Mouse (Mus musculus) naive thymus-derived CD4-positive, alpha-beta T cell, adult 2 months (primary cell): ENCODE results near the gene Cldn7.
"Not testable (repeated sequence)": the region's sequence is repeated elsewhere in the genome, so short reads cannot be mapped to it uniquely, and the experiment has no call there.

Source experiments
- DNase-seq: peaks from one replicate; pipeline ENCODE4 v3.0.0-alpha.2; 2011; ENCODE audit warnings: low read depth

The Cldn7 gene

DNA sequence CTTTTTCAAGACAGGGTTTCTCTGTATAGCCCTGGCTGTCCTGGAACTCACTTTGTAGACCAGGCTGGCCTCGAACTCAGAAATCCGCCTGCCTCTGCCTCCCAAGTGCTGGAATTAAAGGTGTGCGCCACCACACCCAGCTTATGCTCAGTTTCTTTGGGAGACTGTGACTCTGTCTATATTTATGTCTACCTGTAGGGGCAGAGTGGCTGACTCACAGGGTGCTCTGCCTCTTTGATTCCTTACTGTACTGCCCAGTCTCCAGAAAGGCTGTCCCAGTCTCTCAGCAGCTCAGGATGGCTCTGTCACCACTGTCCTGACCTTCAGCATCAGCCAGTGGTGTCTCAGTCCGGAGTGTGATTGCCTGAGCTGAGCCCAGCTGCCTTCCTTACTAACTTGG lies 9.0 kb upstream of the Cldn7 start:
- not testable (repeated sequence) for DNase-seq

DNA sequence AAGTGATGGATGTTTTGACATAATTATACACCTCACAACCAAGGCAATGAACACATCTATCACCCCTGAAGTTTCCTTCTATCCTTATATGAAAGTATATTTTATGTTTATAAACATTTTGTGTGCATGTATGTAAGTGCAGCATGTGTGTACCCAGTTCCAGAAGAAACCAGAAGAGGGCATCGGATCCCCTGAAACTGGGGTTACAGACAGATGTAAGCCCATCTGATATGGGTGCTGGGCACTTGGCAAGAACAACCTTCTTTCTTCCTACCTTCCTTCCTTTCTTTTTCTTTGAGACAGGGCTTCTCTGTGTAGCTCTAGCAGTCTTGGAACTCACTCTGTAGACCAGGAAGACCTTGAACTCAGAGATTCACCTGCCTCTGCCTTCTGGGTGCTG lies 8.4 kb upstream of the Cldn7 start:
- no peak for DNase-seq

DNA sequence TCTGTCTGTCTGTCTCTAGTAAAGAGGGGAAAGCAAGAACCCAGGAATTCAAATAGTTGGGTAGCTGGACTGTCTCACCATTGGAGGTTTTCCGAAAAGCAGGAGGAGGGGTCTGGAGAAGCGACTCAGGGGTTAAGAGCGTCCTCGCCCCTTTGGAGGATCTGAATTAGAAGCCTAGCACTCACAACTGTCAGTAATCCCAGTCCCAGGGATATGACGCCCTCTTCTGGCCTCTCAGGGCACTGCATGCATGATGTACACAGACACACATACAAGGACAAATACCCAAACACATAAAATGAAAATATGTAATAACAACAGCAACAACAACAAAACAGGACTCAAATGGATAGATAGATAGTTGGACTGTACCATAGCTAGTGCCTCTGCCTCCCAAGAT lies 4.0 kb upstream of the Cldn7 start:
- DNase-seq = peak; percentile 36

DNA sequence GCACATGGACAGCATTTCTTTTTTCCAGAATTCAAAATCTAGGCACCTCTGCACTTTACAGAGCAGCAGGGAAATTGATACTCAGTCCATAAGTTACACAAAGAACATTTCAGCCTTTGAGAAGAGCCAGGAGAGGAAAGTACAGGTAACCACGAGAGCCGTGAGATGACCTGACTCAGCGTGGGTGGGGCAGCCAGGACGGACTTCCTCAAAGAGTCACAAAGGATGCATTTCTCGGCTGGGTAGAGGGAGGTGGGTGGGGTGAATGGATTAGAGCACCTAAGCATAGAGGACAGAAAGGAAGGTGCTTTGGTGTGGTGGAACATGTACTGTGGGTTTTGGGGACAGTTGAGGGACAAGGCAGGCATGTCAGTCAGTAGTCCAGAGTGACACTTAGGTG lies 2.7 kb upstream of the Cldn7 start:
- DNase-seq = no peak

DNA sequence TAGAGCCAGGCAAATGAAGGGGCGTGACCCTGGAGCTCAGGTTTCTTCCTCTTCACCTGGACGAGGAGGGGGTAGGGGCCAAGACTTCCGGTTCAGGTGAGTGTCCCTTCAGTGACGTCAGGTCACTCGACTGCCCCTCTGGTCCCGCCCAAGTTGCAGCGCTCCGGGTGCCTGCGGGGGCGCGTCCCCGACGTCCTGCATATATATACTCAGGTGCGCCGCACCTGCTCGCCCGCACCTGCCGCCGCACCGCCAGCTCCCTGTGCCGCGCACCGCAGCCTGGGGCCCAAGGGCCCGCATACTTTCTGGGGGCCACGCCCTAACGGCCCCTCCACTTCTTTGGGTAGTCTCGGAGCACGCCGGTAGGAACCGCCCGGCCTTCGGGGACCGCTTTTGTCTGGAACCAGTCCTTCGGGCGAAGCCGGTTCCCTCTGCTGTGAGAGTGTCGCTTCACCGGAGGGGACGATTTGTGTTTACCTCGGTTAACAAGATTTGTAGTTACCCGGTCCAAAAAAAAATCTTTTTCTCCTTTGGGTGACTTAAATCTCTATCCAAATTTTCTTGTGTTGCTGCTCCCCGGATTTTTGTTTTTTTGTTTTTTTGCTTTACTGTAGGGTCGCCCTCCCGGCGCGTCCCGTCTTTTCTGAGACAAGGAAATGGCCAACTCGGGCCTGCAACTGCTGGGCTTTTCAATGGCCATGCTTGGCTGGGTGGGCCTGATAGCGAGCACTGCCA lies 859 bp downstream of the Cldn7 start:
- DNase-seq = no peak

DNA sequence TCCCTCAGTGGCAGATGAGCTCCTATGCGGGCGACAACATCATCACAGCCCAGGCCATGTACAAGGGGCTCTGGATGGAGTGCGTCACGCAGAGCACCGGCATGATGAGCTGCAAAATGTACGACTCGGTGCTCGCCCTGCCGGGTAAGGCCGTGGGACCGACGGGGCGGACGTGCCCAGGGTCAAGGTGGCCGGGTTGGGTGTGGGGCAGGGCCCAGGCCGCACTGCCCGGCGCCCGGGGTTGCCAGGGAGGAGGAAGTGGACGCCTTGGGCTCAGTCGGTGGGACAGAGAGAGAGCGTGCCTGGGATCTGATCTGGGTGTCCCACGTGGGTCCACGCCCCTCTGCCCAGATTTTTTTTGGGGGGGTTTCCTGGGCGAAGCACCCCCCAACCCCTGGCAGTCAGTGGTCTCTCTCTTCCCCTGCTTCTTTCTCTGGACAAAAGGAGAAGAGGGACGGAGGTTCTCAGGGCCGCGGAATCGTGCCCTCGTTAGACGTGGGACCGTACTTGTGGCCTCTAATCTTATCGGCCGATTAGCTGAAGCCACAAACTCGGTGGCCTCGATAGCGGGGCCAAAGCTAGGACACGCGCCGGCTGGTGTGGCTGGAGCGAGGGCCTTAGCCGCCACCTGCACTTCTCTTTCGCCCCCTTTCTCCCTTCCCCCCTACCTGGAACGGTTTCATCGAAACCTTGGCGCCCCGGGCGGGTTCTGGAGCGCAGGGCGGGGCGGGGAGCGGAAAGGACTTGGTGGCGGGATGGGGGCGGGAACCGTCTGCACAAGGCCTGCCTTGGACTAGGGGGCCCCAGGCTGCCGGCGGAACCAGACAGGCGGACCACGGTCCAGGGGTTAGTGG lies 1.7 kb downstream of the Cldn7 start:
- no peak for DNase-seq

DNA sequence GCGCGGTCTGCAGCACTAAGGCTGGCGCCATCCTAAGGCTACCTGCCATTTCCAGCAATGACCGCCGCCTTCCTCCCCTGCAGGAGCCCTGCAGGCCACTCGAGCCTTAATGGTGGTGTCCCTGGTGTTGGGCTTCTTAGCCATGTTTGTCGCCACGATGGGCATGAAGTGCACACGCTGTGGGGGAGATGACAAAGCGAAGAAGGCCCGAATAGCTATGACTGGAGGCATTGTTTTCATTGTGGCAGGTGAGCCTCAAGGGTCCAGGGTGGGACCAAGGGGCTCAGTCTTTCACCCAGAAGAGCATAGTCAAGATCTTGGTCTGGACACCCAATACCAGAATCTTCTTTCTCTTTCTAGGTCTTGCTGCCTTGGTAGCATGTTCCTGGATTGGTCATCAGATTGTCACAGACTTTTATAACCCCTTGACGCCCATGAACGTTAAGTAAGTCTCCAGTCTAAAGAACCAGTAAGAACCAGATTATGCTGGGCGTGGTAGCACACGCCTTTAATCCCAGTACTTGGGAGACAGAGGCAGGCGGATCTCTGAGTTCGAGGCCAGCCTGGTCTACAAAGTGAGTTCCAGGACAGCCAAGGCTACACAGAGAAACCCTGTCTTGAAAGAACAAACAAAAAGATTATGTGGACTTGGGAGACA lies 2.4 kb downstream of the Cldn7 start:
- DNase-seq = no peak

DNA sequence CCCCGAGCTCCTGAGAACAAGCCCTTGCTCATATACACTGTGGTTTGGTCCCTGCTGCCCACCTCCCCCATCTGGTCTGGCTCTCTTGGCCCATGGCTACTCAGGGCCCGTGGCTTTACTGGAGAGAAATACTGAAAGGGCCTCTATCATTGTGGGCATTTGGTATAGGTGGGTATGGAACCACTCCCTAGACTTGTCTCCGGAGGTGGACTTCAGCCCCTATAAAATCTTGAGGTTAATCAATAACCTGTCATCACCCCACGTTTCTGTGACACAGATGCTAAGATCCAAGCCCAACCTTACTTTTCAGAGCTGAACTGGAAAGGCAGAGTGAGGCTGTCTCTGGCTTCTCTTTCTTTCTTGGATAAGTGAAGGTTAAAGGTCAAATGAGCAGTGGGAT lies 4.2 kb downstream of the Cldn7 start:
- DNase-seq = no peak

DNA sequence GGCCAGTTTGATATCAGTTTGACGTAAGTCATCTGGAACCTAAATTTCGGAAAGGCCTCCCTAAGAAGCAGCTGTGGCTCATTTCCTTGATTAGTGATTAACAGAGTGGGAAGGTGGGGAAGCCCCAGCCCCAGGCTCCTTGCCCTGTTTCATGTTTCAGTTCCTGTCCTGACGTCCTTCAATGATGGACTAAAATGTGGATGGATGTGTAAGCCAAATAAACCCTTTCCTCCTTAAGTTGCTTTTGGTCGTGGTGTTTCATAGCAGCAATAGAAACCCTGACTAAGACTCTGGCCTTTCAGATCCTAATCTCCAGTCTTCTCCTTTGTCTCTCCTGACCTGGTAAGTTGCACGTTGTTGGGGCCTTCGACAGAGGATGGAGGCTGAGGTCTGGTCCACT lies 5.6 kb downstream of the Cldn7 start:
- DNase-seq = no peak

DNA sequence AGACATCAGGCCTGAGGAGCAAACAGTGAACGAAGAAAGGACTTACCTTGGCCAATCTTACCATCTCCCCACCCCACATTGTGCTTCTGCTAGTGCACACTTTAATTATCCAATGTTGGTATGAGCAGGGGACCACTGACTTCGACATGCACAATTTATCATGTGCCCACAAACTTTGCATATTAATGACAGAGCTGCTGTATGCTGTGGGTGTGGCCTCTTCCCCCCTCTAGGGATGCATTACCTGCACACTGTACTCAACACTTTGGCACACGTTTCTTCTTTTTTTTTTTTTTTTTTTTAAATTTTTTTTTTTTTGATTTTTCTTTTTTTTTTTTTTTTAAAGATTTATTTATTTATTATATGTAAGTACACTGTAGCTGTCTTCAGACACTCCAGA lies 6.2 kb downstream of the Cldn7 start:
- no peak for DNase-seq

DNA sequence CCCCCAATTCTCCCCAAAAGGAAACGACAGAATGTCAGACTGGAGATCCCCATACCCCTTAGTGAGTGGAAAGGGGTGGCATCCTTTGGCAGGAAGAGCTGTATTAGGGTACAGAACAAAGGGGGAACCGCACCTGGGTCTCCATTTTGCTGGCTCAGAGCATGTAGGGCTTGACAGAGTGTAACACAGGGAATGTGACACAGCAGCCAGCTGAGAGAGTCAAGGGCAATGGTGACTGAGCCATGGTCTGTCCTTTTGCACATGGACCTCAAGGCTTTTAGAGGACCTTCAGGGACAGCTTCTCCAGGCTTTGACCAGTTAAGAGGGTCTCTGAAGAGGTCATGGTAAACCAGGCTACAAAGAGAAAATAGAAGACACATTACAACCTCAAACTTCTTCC lies 10.3 kb downstream of the Cldn7 start:
- DNase-seq = no peak

DNA sequence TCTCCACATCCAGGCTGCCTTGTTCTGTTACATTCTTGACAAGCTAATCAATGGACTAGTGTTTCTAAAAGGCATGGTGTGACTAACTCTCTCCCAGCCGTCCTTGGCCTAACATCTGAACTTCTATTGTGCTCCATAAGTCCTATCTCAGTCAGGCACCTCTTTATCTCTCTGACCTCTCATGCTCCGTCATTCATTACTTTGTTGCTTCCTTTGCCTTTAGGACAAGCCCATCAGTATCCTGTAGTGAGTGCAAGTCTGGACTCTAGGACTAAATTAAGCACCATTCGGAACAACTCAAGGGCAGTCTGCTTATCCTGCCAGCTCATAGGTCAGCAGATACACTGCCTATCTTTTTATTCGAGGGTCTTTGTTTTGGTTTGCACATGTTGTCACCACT lies 11.7 kb downstream of the Cldn7 start:
- no peak for DNase-seq

DNA sequence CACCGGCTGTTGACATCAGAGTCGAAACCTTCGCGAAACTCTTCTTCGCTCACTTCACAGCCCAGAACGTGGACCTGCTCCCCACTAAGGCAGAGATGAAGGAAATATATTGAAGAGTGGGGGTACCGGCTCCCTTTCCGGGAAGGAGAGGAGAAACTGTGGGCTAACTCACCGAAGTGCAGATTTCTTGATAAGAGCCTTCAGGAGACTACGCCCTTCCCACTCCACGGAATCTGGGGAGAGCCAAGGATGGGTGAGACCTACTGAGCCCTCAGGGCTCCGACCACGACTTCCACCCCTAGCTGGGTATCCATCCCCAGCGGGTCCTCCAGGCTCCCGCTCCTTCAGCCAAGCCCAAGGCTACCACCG lies 15.2 kb downstream of the Cldn7 start:
- no peak for DNase-seq

DNA sequence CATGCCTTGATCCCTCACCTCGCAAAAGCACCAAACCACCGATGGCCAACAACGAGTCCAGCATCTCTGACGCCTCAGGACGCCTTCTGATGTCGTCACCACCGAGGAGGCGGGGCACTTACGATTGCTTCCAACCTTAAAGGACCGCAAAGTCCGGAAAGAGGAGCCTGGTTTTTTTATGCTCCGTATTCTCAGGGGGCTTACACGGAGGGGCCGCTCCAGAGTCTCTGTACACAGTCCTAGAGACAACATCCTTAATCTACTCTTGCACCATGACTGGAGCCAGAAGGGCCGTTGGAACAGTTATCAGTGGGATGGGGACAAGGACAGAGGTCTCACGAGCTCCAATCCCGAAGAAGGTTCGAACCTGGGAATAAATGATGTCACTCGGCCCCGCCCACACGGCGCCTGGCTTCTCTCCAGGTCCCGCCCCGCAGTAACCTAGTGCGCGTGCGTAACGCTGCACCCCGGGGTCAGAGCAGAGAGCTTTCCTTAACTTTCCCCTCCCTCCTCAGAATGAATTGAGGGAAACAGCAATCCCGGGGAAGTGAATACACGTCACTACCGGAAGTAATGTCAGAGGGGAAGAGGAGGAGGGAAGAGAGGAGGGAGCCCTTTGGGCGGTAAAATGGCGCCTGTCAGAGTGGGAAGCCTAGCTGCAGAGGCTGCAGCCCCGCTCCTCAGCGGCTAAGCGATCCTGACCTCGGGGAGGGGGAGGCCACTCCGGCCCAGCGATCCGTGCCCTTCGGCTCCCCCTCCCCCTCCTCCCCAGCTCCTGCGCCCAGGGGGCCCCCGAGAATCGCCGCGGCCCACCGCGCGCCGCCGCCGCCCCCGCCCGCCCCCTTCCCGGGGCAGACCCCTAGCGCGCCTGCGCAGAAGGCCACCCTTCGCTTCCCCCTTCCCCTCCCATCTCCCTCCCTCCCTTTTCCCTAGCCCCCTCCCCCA lies 15.9 kb downstream of the Cldn7 start:
- DNase-seq = peak; percentile 94

DNA sequence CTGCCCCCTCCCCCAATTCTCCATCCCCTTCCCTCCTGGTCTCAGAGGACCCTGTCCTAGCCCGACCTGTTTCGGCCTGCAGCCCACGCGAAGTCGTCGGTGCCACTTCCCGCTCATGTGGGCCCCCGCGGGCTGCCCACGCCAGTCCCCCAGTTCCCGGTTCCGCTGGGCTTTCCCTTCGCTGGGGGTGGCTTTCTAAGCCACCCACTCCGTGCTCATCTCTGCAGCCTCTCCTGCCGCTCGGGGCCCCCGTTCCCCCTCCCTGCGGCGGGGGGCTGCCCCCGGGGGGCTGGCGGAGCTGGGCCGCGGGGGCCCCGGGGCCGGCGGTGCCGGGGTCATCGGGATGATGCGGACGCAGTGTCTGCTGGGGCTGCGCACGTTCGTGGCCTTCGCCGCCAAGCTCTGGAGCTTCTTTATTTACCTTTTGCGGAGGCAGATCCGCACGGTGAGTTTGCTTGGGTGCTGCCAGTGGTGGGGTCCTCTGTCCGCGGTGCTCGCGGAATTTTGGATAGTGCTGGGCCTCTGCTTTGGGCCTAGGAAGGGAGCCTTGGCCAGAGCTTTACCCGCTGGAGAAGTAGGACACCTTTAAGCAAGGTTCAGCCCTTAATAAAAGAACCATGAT lies 16.7 kb downstream of the Cldn7 start, which contains the start of gene Ctdnep1:
Ctdnep1 (plus strand) TSS at position 16 of the 622 bp plus-strand sequence.
- DNase-seq = no peak

DNA sequence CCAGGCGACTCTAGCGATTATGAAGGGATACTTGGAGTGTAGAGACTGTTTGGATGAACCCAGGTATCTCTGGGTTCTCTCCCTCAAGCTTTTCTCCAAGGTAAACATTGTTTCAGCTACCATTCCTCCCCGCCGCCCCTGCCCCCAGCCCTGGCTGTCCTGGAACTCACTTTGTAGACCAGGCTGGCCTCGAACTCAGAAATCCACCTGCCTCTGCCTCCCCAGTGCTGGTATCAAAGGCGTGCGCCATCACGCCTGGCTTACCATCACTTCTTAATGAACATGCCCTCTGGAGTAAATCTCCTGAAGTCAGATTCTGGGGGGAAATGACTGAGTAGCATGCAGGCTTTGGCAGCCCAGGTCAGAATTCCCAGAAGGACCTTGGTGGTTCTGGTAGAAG lies 17.6 kb downstream of the Cldn7 start, which contains the start of gene Elp5:
Elp5 (minus strand) TSS at position 293 of the 400 bp plus-strand sequence.
- DNase-seq = no peak

DNA sequence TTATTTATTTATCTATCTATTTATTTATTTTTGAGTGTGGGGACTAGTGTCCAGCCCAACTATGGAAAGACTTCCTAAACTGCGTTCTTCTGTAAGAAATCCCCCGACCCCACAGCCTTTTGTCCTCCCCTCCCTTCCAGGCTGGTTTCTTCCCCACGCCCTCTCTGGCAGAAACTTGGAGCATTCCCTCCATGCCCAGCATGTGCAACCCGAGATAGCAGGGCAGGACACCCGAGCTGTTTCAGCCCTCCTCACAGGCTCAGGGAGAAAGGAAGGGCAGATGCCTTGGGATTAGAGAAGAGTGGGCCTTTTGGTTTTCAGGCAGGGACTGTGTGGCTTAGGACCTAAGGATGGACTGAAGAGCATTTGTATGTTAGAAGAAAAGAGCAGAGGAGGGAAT lies 18.3 kb downstream of the Cldn7 start:
- no peak for DNase-seq

DNA sequence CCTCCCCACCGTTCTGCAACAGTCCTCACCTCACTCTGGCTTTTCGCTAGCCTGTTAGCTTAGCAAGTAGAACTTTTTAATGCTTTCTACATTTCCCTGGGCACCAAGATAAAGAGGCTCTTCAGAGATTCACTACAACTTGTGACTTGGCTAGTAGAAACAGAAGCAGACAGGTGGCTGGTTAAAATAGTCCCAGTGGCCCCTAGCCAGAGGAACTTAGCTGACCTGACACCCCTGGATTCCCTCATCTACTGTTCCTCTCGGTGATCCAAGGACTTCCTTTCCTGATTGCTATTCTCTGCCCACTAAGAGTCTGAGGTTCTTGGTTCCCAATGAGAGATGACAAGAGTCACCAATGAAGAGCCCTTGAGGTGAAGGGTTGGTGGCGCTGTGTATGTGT lies 18.8 kb downstream of the Cldn7 start:
- DNase-seq = no peak

DNA sequence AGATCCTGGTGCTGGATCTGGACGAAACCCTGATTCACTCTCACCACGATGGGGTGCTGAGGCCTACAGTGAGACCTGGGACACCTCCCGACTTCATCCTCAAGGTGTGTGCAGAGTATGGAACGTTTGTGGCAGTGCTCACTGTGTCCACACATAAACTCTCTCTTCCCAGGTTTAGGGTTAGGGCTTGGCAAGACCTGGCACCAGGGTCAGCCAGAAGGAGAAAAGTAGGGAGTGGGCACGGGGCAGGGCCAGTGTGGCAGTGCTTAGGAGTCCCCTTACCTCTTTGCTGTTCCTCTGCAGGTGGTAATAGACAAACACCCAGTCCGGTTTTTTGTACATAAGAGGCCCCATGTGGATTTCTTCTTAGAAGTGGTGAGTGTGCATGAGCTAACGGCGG lies 19.9 kb downstream of the Cldn7 start:
- no peak for DNase-seq

DNA sequence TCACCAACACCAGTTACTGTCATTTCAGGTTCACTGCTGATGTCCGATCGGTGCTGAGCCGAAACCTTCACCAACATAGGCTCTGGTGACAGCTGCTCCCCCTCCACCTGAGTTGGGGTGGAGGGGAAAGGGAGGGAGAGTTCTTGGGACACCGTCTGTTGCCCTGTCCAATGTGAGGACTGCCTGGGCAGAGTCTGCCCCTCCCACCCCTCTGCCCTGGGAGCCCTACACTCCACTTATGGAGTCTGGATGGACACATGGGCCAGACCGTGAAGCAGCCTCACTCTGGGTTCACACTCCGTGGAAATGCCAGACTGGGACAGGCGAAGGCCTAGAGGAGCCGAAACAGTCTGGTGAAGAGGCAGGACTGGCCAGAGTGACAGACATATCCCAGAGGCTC lies 25.4 kb downstream of the Cldn7 start:
- no peak for DNase-seq
